Mouse (Mus musculus) bone marrow, adult 2 months (tissue): ENCODE data around the gene Pip4k2a.

Experiments
- CTCF ChIP-seq: fragments of 200-500 bp; IDR thresholded peaks from 2 replicates; pipeline ENCODE4 v1.5.1; 2011; ENCODE audit warnings: low read length, control low read depth; ENCODE audit not compliant: control insufficient read depth, insufficient read depth
- POLR2A ChIP-seq: fragments of 200-500 bp; IDR thresholded peaks from 2 replicates; pipeline ENCODE4 v1.6.1; 2011; ENCODE audit warnings: low read depth, mild to moderate bottlenecking, control low read depth, low read length, borderline replicate concordance; ENCODE audit not compliant: control insufficient read depth

DNA sequence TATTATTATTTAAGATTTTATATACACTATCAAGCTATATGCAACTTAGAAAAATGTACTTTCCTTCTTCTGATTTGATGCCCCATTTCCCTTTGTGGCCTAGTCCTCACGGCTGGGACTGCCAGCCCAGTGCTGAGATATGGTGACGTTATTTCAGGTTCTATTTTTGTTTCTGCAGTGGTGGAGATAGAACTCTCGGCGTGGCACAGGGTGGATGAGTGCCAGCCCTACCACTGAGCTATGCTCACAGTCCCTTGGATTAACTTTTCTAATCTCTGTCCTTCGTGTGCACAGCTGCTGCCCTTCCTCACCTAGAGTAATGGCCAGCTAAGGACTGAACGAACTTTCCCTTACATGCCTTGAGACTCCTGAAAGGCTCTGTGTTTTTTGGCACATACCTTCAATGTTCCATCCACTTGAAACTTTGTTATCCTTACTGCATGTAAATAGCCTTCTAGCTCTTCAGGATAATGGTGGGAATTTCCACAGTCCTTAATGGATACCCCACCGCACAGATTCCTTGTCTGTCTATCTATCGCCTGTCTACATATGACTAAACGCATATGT lies 164.8 kb downstream of the Pip4k2a start:
- no peak for TF ChIP-seq POLR2A
- no peak for TF ChIP-seq CTCF
